Mouse (Mus musculus) CH12.LX (cell line): ENCODE data around the gene Ppp6r3. TPM values are rescaled to one million over a fixed set of nuclear protein-coding genes. Genes with fewer than 3 reads are reported as not detected.

Source experiments
- DNase-seq: peaks from one replicate; pipeline ENCODE4 v3.0.0-alpha.2; 2013; ENCODE audit errors: extremely low read depth
- H3K27ac ChIP-seq: 2 replicates; pipeline ENCODE4 v1.5.1; 2012; ENCODE audit warnings: low read depth, mild to moderate bottlenecking, control low read depth, moderate library complexity; ENCODE audit not compliant: insufficient read depth
- H3K27me3 ChIP-seq: replicated peaks from 2 replicates; pipeline ENCODE3; 2012; ENCODE audit warnings: inconsistent platforms
- H3K36me3 ChIP-seq, 2 experiments: replicated peaks in 1 of 2; 2 replicates each; pipeline versions ENCODE3 to v1.6.1; 2012; ENCODE audit warnings: inconsistent platforms in 1 of 2, low read length in 1 of 2, mild to moderate bottlenecking in 1 of 2, mixed read lengths in 1 of 2, moderate library complexity in 1 of 2; ENCODE audit not compliant: control insufficient read depth in 1 of 2, insufficient read depth in 1 of 2
- H3K4me1 ChIP-seq, 2 experiments: 2 replicates each; pipeline ENCODE4 v1.6.1; 2012; ENCODE audit warnings: inconsistent platforms in 1 of 2, moderate library complexity in 1 of 2; ENCODE audit not compliant: insufficient read depth in 2 of 2, control insufficient read depth in 1 of 2
- H3K4me2 ChIP-seq: 2 replicates; pipeline ENCODE4 v1.6.1; 2012; ENCODE audit warnings: low read depth, mild to moderate bottlenecking, control low read depth; ENCODE audit not compliant: poor library complexity, insufficient read depth, severe bottlenecking
- H3K4me3 ChIP-seq, 3 experiments: fragments of 150-350 bp in 1 of 3; sonication (generic) in 1 of 3; replicated peaks in 1 of 3; 2 replicates each; pipeline versions ENCODE3 to v1.5.1; 2011 to 2012; ENCODE audit warnings: low read depth in 2 of 3, low read length in 2 of 3, mild to moderate bottlenecking in 2 of 3, moderate library complexity in 2 of 3, control low read depth in 1 of 3, improper control_type of control experiment in 1 of 3, inconsistent platforms in 1 of 3, mixed read lengths in 1 of 3; ENCODE audit not compliant: poor library complexity in 1 of 3
- H3K79me2 ChIP-seq: replicated peaks from 2 replicates; pipeline ENCODE4 v1.6.1; 2012; ENCODE audit warnings: mild to moderate bottlenecking, moderate library complexity; ENCODE audit not compliant: control insufficient read depth, poor library complexity, insufficient read depth, severe bottlenecking; ENCODE audit errors: extremely low read depth
- H3K9ac ChIP-seq: 2 replicates; pipeline ENCODE4 v1.6.1; 2012; ENCODE audit warnings: low read depth, mild to moderate bottlenecking, control low read depth, moderate library complexity; ENCODE audit not compliant: insufficient read depth
- H3K9me3 ChIP-seq: replicated peaks from 2 replicates; pipeline ENCODE3; 2012; ENCODE audit warnings: low read length, inconsistent platforms, mixed read lengths
- BHLHE40 ChIP-seq: IDR thresholded peaks from 2 replicates; pipeline ENCODE4 v1.6.1; 2011; ENCODE audit warnings: mild to moderate bottlenecking, low read depth, low read length, improper control_type of control experiment
- E2F4 ChIP-seq: IDR thresholded peaks from 2 replicates; pipeline ENCODE4 v1.6.1; 2011; ENCODE audit warnings: low read depth, low read length, improper control_type of control experiment; ENCODE audit not compliant: insufficient replicate concordance
- ELF1 ChIP-seq: IDR thresholded peaks from 2 replicates; pipeline ENCODE4 v1.6.1; 2014; ENCODE audit warnings: low read depth, mild to moderate bottlenecking, inconsistent platforms, low read length, improper control_type of control experiment
- GABPA ChIP-seq: IDR thresholded peaks from 2 replicates; pipeline ENCODE4 v1.6.1; 2012; ENCODE audit warnings: low read depth, low read length, improper control_type of control experiment, inconsistent platforms; ENCODE audit not compliant: insufficient replicate concordance
- HCFC1 ChIP-seq: IDR thresholded peaks from 2 replicates; pipeline ENCODE4 v1.6.1; 2012; ENCODE audit warnings: low read depth, mild to moderate bottlenecking, inconsistent platforms, low read length, improper control_type of control experiment
- MAFK ChIP-seq: IDR thresholded peaks from 2 replicates; pipeline ENCODE4 v1.6.1; 2011; ENCODE audit warnings: low read length, improper control_type of control experiment; ENCODE audit not compliant: insufficient replicate concordance
- MEF2A ChIP-seq: IDR thresholded peaks from 2 replicates; pipeline ENCODE4 v1.6.1; 2014; ENCODE audit warnings: low read depth, mild to moderate bottlenecking, inconsistent platforms, low read length, improper control_type of control experiment, borderline replicate concordance
- MXI1 ChIP-seq: IDR thresholded peaks from 2 replicates; pipeline ENCODE4 v1.6.1; 2011; ENCODE audit warnings: mild to moderate bottlenecking, low read depth, low read length, improper control_type of control experiment
- POLR2A ChIP-seq: IDR thresholded peaks from 2 replicates; pipeline ENCODE4 v1.6.1; 2011; ENCODE audit warnings: low read depth, mild to moderate bottlenecking, improper control_type of control experiment, low read length
- POLR2AphosphoS2 ChIP-seq: IDR thresholded peaks from 2 replicates; pipeline ENCODE4 v1.6.1; 2011; ENCODE audit warnings: low read depth, low read length, improper control_type of control experiment
- RAD21 ChIP-seq: IDR thresholded peaks from 2 replicates; pipeline ENCODE4 v1.6.1; 2011; ENCODE audit warnings: low read depth, mild to moderate bottlenecking, low read length, improper control_type of control experiment, moderate library complexity
- RCOR1 ChIP-seq: conservative IDR thresholded peaks from 2 replicates; pipeline ENCODE4 v1.6.1; 2012; ENCODE audit warnings: low read depth, mild to moderate bottlenecking, inconsistent platforms, low read length, improper control_type of control experiment
- TCF12 ChIP-seq: IDR thresholded peaks from 2 replicates; pipeline ENCODE4 v1.6.1; 2014; ENCODE audit warnings: low read depth, mild to moderate bottlenecking, inconsistent platforms, low read length, improper control_type of control experiment
- ZKSCAN1 ChIP-seq: IDR thresholded peaks from 2 replicates; pipeline ENCODE4 v1.6.1; 2012; ENCODE audit warnings: low read depth, inconsistent platforms, low read length, improper control_type of control experiment, borderline replicate concordance
- ZMIZ1 ChIP-seq: IDR thresholded peaks from 2 replicates; pipeline ENCODE4 v1.6.1; 2012; ENCODE audit warnings: low read depth, mild to moderate bottlenecking, inconsistent platforms, low read length, improper control_type of control experiment
- ZNF384 ChIP-seq: IDR thresholded peaks from 2 replicates; pipeline ENCODE4 v1.6.1; 2012; ENCODE audit warnings: low read depth, low read length, improper control_type of control experiment, inconsistent platforms
- dilution Hi-C: fragments of 300-500 bp; cut with MboI; formaldehyde crosslinking; loops from 2 replicates; pipeline ENCODE4 v1.14.3; 2020; ENCODE audit warnings: low sequenced_read_pairs; ENCODE audit not compliant: extremely low pct_unique_long_range_greater_than_20kb, extremely low pct_ligation_motif_present
- in situ Hi-C: fragments of 300-500 bp; cut with MboI; formaldehyde crosslinking; loops from 3 replicates; pipeline ENCODE4 v1.14.3; 2019; ENCODE audit warnings: low sequenced_read_pairs, low pct_ligation_motif_present, low pct_unique_long_range_greater_than_20kb, mixed read lengths
- polyA plus RNA-seq: library from polyadenylated mRNA; unstranded; fragments of >175 nt; gene quantifications from 2 replicates; pipeline ENCODE4 v1.2.1, GENCODE M21; 2012; ENCODE audit warnings: low read depth; ENCODE audit not compliant: insufficient read length
- total RNA-seq, 2 experiments: library from RNA; depleted of rRNA; stranded (reverse); fragments of 300-350 nt in 1 of 2; fragments of >200 nt in 1 of 2; gene quantifications; 2 replicates each; pipeline ENCODE4 v1.2.3; 2012 to 2014

Ppp6r3 gene
- total and polyA plus RNA-seq, 3 experiments, result 68.5 to 94.6 (median 72.3) TPM

- no peak for DNase-seq
- dilution Hi-C loops, result no loop called here
Measured at GRCm38 (mm10) chr19:3431969-3432368, 143.6 kb downstream of the Ppp6r3 start.

GRCm38 (mm10) chr19:3431066-3431465, 144.5 kb downstream of the Ppp6r3 start:
- dilution Hi-C loops, result no loop called here
- H3K36me3 ChIP-seq, result no peaks in the 10 kb centered on the region
- in situ Hi-C loops, result no loop called here
- no peak overlapping the region for H3K27ac ChIP-seq
- no peaks in the 10 kb centered on the region for H3K9me3 ChIP-seq
- no peak for TF ChIP-seq ZNF384
- TF ChIP-seq MXI1, result no peak
- TF ChIP-seq POLR2A, result no peak
- no peak for TF ChIP-seq MEF2A
- no peak for TF ChIP-seq ZMIZ1
- no peak for TF ChIP-seq HCFC1
- DNase-seq, result no peak
- H3K27me3 ChIP-seq, result no peaks in the 10 kb centered on the region
- peaks cover 3 to 17% of the 10 kb centered on the region in 2 experiments; a peak in 3 of 4 replicates for H3K4me1 ChIP-seq
- no peaks in the 10 kb centered on the region for H3K79me2 ChIP-seq
- no peak overlapping the region for H3K4me2 ChIP-seq
- H3K4me3 ChIP-seq, result no peak overlapping the region
- no peak overlapping the region for H3K9ac ChIP-seq

More at GRCm38 (mm10) chr19:3431969-3432368, 143.6 kb downstream of the Ppp6r3 start:
- no peaks in the 10 kb centered on the region for H3K9me3 ChIP-seq
- H3K9ac ChIP-seq, result no peak overlapping the region
- H3K4me2 ChIP-seq, result no peak overlapping the region
- no peaks in the 10 kb centered on the region for H3K27me3 ChIP-seq
- H3K79me2 ChIP-seq, result no peaks in the 10 kb centered on the region
- peaks cover 2 to 13% of the 10 kb centered on the region in 2 experiments; a peak in 3 of 4 replicates for H3K4me1 ChIP-seq
- no peak overlapping the region for H3K4me3 ChIP-seq
- in situ Hi-C loops, result no loop called here
- no peak overlapping the region for H3K27ac ChIP-seq
- TF ChIP-seq MEF2A (no peak), E2F4 (no peak), TCF12 (no peak), POLR2AphosphoS2 (no peak), RCOR1 (no peak), ELF1 (no peak), RAD21 (no peak), HCFC1 (no peak), GABPA (no peak), ZKSCAN1 (no peak), BHLHE40 (no peak), MAFK (no peak)
- H3K36me3 ChIP-seq, result no peaks in the 10 kb centered on the region
